Mouse (Mus musculus): Measurements from ENCODE around the gene Sh3gl1.
A peak's percentile ranks its signal among the peaks of the same experiment; 100 is the strongest.

The Sh3gl1 gene

GRCm38 (mm10) chr17:56040030-56040856, 3.8 kb upstream of the Sh3gl1 start, which contains the start of gene Chaf1a:
Gene Chaf1a (plus strand): TSS chr17:56040439.
- peak; percentile 97 to 98 for DNase-seq (ENCODE audit: inconsistent age in 2 of 2, low spot score in 1 of 2)

- no peak for DNase-seq (ENCODE audit: inconsistent age in 2 of 2, low spot score in 1 of 2)
Measured at GRCm38 (mm10) chr17:56039345-56039744, 2.9 kb upstream of the Sh3gl1 start.

- peak in 1 of 2 experiments; percentile 48 for DNase-seq (ENCODE audit: inconsistent age in 2 of 2, low spot score in 1 of 2)
Measured at GRCm38 (mm10) chr17:56038583-56039261, 2.3 kb upstream of the Sh3gl1 start.

- no peak for DNase-seq (ENCODE audit: inconsistent age in 2 of 2, low spot score in 1 of 2)
Measured at GRCm38 (mm10) chr17:56036901-56037287, 459 bp upstream of the Sh3gl1 start.

GRCm38 (mm10) chr17:56035216-56035615, 1.2 kb downstream of the Sh3gl1 start:
- DNase-seq (ENCODE audit: inconsistent age in 2 of 2, low spot score in 1 of 2), result no peak

GRCm38 (mm10) chr17:56034726-56035100, 1.7 kb downstream of the Sh3gl1 start:
- DNase-seq (ENCODE audit: inconsistent age in 2 of 2, low spot score in 1 of 2), result peak in 1 of 2 experiments; percentile 46

- DNase-seq (ENCODE audit: inconsistent age in 2 of 2, low spot score in 1 of 2), result peak in 1 of 2 experiments; percentile 52
Measured at GRCm38 (mm10) chr17:56034040-56034725, 2.3 kb downstream of the Sh3gl1 start.

- peak in 1 of 2 experiments; percentile 41 for DNase-seq (ENCODE audit: inconsistent age in 2 of 2, low spot score in 1 of 2)
Measured at GRCm38 (mm10) chr17:56032831-56033230, 3.6 kb downstream of the Sh3gl1 start.

- DNase-seq (ENCODE audit: inconsistent age in 2 of 2, low spot score in 1 of 2), result peak in 1 of 2 experiments; percentile 59
Measured at GRCm38 (mm10) chr17:56032127-56032733, 4.2 kb downstream of the Sh3gl1 start.

- DNase-seq (ENCODE audit: inconsistent age in 2 of 2, low spot score in 1 of 2), result no peak
Measured at GRCm38 (mm10) chr17:56031431-56031830, 5.0 kb downstream of the Sh3gl1 start.

GRCm38 (mm10) chr17:56030919-56031318, 5.5 kb downstream of the Sh3gl1 start:
- DNase-seq (ENCODE audit: inconsistent age in 2 of 2, low spot score in 1 of 2), result peak; percentile 78 to 82

- peak in 1 of 2 experiments; percentile 54 for DNase-seq (ENCODE audit: inconsistent age in 2 of 2, low spot score in 1 of 2)
Measured at GRCm38 (mm10) chr17:56030238-56030870, 6.1 kb downstream of the Sh3gl1 start.

GRCm38 (mm10) chr17:56027801-56028441, 8.5 kb downstream of the Sh3gl1 start:
- peak; percentile 46 to 59 for DNase-seq (ENCODE audit: inconsistent age in 2 of 2, low spot score in 1 of 2)

GRCm38 (mm10) chr17:56026881-56027280, 9.6 kb downstream of the Sh3gl1 start:
- peak; percentile 63 to 77 for DNase-seq (ENCODE audit: inconsistent age in 2 of 2, low spot score in 1 of 2)

GRCm38 (mm10) chr17:56026303-56026702, 10.1 kb downstream of the Sh3gl1 start:
- peak; percentile 41 to 68 for DNase-seq (ENCODE audit: inconsistent age in 2 of 2, low spot score in 1 of 2)

- peak in 1 of 2 experiments; percentile 39 for DNase-seq (ENCODE audit: inconsistent age in 2 of 2, low spot score in 1 of 2)
Measured at GRCm38 (mm10) chr17:56024931-56025330, 11.5 kb downstream of the Sh3gl1 start.

- peak in 1 of 2 experiments; percentile 32 for DNase-seq (ENCODE audit: inconsistent age in 2 of 2, low spot score in 1 of 2)
Measured at GRCm38 (mm10) chr17:56024476-56024875, 12.0 kb downstream of the Sh3gl1 start.

- DNase-seq (ENCODE audit: inconsistent age in 2 of 2, low spot score in 1 of 2), result peak in 1 of 2 experiments; percentile 64
Measured at GRCm38 (mm10) chr17:56023386-56023785, 13.0 kb downstream of the Sh3gl1 start.

- peak in 1 of 2 experiments; percentile 78 for DNase-seq (ENCODE audit: inconsistent age in 2 of 2, low spot score in 1 of 2)
Measured at GRCm38 (mm10) chr17:56022989-56023290, 13.5 kb downstream of the Sh3gl1 start.
